Mouse (Mus musculus) G1E (cell line): ENCODE measurements around the gene Isoc2a. TPM values are rescaled to one million over a fixed set of nuclear protein-coding genes. Genes with fewer than 3 reads are reported as not detected.

Source experiments
- ATAC-seq: 2 replicates; pipeline ENCODE4 v1.8.0; 2016; ENCODE audit warnings: mild to moderate bottlenecking; ENCODE audit not compliant: insufficient number of reproducible peaks, poor library complexity, low FRiP score, severe bottlenecking; ENCODE audit errors: extremely low read depth
- DNase-seq: peaks from one replicate; pipeline ENCODE4 v3.0.0; 2012; ENCODE audit warnings: low spot score
- H3K27me3 ChIP-seq: 2 replicates; pipeline ENCODE4 v1.6.1; 2012; ENCODE audit warnings: mild to moderate bottlenecking, low read length, inconsistent platforms; ENCODE audit not compliant: insufficient read depth
- H3K36me3 ChIP-seq: replicated peaks from 2 replicates; pipeline ENCODE3; 2012; ENCODE audit warnings: mild to moderate bottlenecking, inconsistent platforms
- H3K4me1 ChIP-seq: 2 replicates; pipeline ENCODE4 v1.6.1; 2012; ENCODE audit warnings: low read depth, low read length, inconsistent platforms, mixed read lengths; ENCODE audit not compliant: insufficient read depth
- H3K4me3 ChIP-seq: 2 replicates; pipeline ENCODE4 v1.5.1; 2012; ENCODE audit warnings: low read depth, mild to moderate bottlenecking, inconsistent platforms, low read length, moderate library complexity, mixed read lengths
- H3K9me3 ChIP-seq: replicated peaks from 2 replicates; pipeline ENCODE4 v1.6.1; 2012; ENCODE audit warnings: inconsistent platforms
- CTCF ChIP-seq: IDR thresholded peaks from 2 replicates; pipeline ENCODE4 v1.5.1; 2012; ENCODE audit warnings: low read depth, low read length, inconsistent platforms, mixed read lengths
- GATA1 ChIP-seq: IDR thresholded peaks from 2 replicates; pipeline ENCODE4 v1.6.1; 2012; ENCODE audit warnings: borderline replicate concordance, low read length, inconsistent platforms, mixed read lengths
- GATA2 ChIP-seq: IDR thresholded peaks from 2 replicates; pipeline ENCODE4 v1.6.1; 2012; ENCODE audit warnings: low read depth, low read length, inconsistent platforms, borderline replicate concordance
- POLR2AphosphoS5 ChIP-seq: IDR thresholded peaks from 2 replicates; pipeline ENCODE4 v1.6.1; 2012; ENCODE audit warnings: low read depth, low read length, inconsistent platforms; ENCODE audit not compliant: insufficient replicate concordance
- TAL1 ChIP-seq: conservative IDR thresholded peaks from 2 replicates; pipeline ENCODE4 v1.6.1; 2012; ENCODE audit warnings: low read depth, low read length, inconsistent platforms, mixed read lengths
- polyA plus RNA-seq: library from polyadenylated mRNA; stranded (reverse); fragments of >175 nt; gene quantifications from 2 replicates; pipeline ENCODE4 v1.2.3, GENCODE M21; 2012
- total RNA-seq, 2 experiments: library from RNA; stranded (forward) in 1 of 2; stranded (reverse) in 1 of 2; fragments of 200-1000 nt in 1 of 2; fragments of >200 nt in 1 of 2; fragmentation: Nextera tagmentation in 1 of 2; gene quantifications; 2 replicates each; pipeline ENCODE4 v1.2.3; 2014 to 2017

Gene Isoc2a
- total and polyA plus RNA-seq, 3 experiments, result 1.9 to 16.2 (median 7.5) TPM

DNA sequence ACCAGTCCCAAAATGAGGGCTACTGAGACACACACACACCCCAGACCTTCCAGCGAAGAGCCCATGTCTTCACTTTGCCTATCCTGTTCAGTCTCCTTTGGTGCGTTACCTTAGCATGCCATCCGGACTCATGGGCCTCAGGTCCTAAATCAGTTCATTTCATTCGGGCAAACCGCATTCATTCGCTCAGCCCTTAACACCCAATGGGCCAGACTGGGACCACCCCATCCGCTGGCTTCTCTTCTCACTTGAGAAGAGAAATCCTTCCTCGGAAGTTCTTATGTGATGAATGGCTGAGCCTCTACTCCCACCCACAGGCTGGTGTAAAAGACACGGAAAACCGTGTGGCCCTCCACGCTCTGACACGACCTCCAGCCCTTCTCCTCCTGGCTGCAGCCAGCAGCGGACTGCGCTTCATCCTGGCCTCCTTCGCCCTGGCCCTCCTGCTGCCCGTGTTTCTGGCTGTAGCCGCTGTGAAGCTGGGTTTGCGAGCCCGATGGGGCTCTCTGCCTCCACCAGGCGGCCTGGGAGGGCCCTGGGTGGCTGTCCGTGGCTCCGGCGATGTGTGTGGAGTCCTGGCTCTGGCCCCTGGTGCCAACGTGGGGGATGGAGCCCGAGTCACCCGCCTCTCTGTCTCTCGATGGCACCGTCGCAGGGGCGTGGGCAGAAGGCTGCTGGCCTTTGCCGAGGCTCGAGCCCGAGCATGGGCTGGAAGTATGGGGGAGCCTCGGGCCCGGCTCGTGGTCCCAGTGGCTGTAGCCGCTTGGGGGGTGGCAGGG, 46.8 kb downstream of the Isoc2a start:
- Histone ChIP-seq H3K9me3 (peaks cover 6% of the 10 kb centered on the region; the same call in 1 of the 2 replicates), H3K27me3 (peaks cover 39% of the 10 kb centered on the region), H3K36me3 (peaks cover 29% of the 10 kb centered on the region), H3K4me3 (no peak overlapping the region), H3K4me1 (peaks cover 32% of the 10 kb centered on the region)
- DNase-seq (no peak), ATAC-seq (no peak)
- TF ChIP-seq CTCF, result no peak
- TF ChIP-seq TAL1, result no peak
- no peak for TF ChIP-seq POLR2AphosphoS5
- no peak for TF ChIP-seq GATA1
- TF ChIP-seq GATA2, result no peak

DNA sequence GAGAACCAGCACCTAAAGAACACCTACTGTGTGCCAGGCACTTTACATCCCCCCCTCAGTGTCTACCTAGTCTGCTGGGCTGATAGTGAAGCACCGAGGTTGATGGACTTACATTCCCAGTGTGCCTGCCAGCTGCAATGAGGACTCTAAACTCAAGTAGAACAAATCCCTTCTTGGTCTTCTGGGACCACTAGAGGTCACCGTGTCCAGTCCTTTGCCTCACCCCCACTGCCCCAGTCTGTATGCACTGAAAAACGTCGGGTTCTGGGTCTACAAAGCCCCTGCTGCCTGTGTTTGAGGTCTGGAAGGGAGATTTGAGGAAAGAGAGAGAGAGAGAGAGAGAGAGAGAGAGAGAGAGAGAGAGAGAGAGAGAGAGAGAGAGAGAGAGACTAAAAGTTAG, 47.5 kb downstream of the Isoc2a start:
- Histone ChIP-seq H3K4me1 (peaks cover 27% of the 10 kb centered on the region), H3K4me3 (no peak overlapping the region)
- no peak for TF ChIP-seq CTCF
- no peak for TF ChIP-seq GATA2

DNA sequence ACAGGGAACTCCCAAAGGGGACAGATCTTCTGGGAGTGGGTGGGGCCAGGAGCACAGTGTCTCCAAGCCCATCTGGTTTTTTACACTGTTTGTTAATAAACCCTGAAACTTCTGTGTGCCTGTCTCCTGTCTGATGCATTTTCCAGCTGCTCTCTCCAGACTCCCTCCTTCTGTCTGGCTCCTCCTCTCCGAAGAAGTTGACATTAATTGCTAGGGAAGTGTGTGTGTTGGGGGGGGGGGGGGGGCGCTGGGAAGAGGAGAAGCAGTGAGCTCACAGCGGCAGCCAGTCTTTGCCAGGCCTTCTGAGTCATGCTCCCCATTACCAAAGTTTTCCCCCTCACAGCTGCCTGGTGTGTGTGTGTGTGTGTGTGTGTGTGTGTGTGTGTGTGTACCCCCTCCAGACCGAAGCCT, 47.9 kb downstream of the Isoc2a start:
- peaks cover 23% of the 10 kb centered on the region for H3K4me1 ChIP-seq
- H3K4me3 ChIP-seq, result no peak overlapping the region
- no peak for DNase-seq
- no peak for ATAC-seq
- no peak for TF ChIP-seq TAL1
- TF ChIP-seq GATA2, result no peak
- TF ChIP-seq GATA1, result no peak
- no peak for TF ChIP-seq POLR2AphosphoS5
- no peak for TF ChIP-seq CTCF
- peaks cover 18% of the 10 kb centered on the region for H3K36me3 ChIP-seq
- H3K27me3 ChIP-seq, result peaks cover 46% of the 10 kb centered on the region
- H3K9me3 ChIP-seq, result 0 out of 2 replicates have a peak, but pooled peaks cover 3% of the 10 kb centered on the region

More for the DNA sequence above, 47.5 kb downstream of the Isoc2a start:
- DNase-seq, result no peak
- H3K36me3 ChIP-seq, result peaks cover 22% of the 10 kb centered on the region
- H3K27me3 ChIP-seq, result peaks cover 43% of the 10 kb centered on the region
- ATAC-seq, result no peak
- H3K9me3 ChIP-seq, result peaks cover 6% of the 10 kb centered on the region; the same call in 1 of the 2 replicates

DNA sequence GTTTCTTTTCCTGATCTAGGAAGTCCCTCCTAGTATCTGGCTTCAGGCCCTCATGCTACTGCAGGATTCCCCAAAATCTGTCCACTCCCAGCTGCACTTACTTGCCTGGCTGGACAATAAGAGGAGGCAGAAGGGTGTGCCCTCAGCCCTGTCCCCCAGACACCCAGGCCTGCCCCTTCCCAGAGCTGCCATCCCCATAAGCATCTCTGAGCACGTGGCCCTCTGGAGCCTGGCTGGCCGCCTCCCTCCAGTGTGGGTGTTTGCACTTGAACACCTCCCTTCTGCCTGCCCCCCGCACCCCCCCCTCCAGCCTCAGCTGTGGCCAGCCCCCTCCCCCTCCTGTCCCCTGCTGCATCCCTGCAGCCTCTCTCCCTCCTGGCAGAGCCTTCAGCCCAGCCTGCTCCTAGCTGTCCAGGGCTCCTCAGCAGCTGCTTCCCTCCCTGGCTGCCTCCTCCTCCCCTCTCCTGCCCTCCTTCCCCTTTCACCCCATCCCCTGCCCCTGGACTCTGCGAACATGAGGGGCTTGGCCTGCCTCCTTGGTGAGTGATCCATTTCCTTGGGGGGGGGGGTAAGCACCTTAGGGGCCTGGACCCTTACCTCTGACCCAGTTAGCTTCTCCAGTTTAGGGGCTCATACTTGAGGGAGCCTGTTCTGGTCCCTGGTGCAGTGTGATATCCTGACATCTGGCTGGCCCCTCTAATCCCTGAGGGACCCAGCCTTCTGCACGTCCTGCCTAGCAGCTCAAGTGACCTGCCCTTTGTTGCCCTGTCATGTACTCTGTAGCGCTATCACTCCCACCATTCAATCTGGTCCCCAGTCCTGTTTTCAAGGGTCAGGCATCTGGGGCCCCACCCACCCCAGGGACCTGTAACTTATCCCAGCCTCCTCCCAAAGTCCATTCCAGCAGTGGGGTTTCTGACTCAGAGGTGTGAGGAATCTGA, 48.8 kb downstream of the Isoc2a start, which contains the start of gene Ssc5d:
Gene Ssc5d (plus strand): TSS at position 345 of the 941 bp plus-strand sequence.
- Histone ChIP-seq H3K4me1 (peaks cover 21% of the 10 kb centered on the region), H3K36me3 (peaks cover 10% of the 10 kb centered on the region), H3K4me3 (no peak within 1 kb of the TSS), H3K9me3 (no peaks in the 10 kb centered on the region), H3K27me3 (peaks cover 51% of the 10 kb centered on the region)
- TF ChIP-seq CTCF (no peak), GATA2 (no peak), GATA1 (no peak), POLR2AphosphoS5 (no peak), TAL1 (no peak)
- no peak for ATAC-seq
- DNase-seq, result no peak

DNA sequence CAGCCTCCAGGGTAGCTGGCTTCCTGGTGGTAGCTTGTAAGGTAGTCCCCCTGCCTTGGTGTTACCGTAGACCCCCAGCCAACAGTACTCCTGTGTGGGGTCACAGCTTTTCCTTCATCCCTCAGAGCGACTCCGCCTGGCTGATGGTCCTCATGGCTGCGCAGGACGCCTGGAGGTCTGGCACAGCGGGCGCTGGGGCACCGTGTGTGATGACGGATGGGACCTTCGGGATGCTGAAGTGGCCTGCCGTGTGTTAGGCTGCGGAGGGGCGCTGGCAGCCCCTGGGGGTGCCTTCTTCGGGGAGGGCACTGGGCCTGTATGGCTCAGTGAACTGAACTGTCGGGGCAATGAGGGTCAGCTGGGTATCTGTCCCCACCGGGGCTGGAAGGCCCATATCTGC, 49.9 kb downstream of the Isoc2a start:
- TF ChIP-seq GATA1 (no peak), CTCF (no peak), GATA2 (no peak), POLR2AphosphoS5 (no peak), TAL1 (no peak)
- ATAC-seq (no peak), DNase-seq (no peak)
- Histone ChIP-seq H3K4me1 (peaks cover 15% of the 10 kb centered on the region), H3K9me3 (no peaks in the 10 kb centered on the region), H3K36me3 (no peaks in the 10 kb centered on the region), H3K27me3 (peaks cover 56% of the 10 kb centered on the region), H3K4me3 (no peak overlapping the region)

DNA sequence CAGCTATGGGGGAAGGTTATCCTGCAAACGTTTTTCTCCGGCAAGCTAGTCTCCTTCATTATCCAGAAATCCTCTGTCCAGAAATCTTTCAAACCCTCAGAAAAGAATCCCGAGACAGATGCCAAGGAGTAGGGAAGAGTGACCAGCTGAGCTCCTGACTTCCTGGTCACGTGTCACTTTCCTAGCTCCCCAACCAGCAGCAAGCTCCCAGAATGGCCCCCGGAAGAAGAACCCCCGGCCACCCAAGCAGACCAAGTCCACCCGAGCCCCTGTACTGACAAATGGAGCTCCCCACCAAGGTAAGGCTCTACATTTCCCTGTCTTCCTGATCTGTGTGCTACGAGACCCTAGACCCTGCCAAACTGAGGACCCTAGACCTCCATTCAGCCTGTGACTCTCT, 50.8 kb downstream of the Isoc2a start:
- no peak for ATAC-seq
- Histone ChIP-seq H3K4me1 (peaks cover 11% of the 10 kb centered on the region), H3K27me3 (peaks cover 57% of the 10 kb centered on the region), H3K4me3 (no peak overlapping the region), H3K9me3 (no peaks in the 10 kb centered on the region), H3K36me3 (no peaks in the 10 kb centered on the region)
- TF ChIP-seq GATA2 (no peak), CTCF (no peak), TAL1 (no peak), GATA1 (no peak), POLR2AphosphoS5 (no peak)
- no peak for DNase-seq
